Mouse (Mus musculus) erythroid progenitor cell, adult 5-6 weeks (primary cell): ENCODE data around the gene Zranb1. TPM values are rescaled to one million over a fixed set of nuclear protein-coding genes. Genes with fewer than 3 reads are reported as not detected.

ENCODE experiments used
- ATAC-seq: replicated peaks from 2 replicates; pipeline ENCODE4 v1.8.0; 2016; ENCODE audit warnings: moderate number of reproducible peaks, mild to moderate bottlenecking, moderate TSS enrichment, inconsistent platforms; ENCODE audit not compliant: poor library complexity, low FRiP score, severe bottlenecking
- total RNA-seq, 2 experiments: library from RNA; stranded (forward) in 1 of 2; stranded (reverse) in 1 of 2; fragments of 150-400 nt in 1 of 2; fragments of 186-747, 209-891 nt in 1 of 2; gene quantifications; 2 replicates each; pipeline versions ENCODE4 v1.2.3 to v1.2.4; 2015 to 2017; ENCODE audit warnings: low replicate concordance in 2 of 2

The Zranb1 gene
- total RNA-seq, 2 experiments from 2014 or later, result 30.6 to 62.5 TPM

- ATAC-seq, result no peak
Measured at GRCm38 (mm10) chr7:132994628-132995191, 63.8 kb downstream of the Zranb1 start.

DNA sequence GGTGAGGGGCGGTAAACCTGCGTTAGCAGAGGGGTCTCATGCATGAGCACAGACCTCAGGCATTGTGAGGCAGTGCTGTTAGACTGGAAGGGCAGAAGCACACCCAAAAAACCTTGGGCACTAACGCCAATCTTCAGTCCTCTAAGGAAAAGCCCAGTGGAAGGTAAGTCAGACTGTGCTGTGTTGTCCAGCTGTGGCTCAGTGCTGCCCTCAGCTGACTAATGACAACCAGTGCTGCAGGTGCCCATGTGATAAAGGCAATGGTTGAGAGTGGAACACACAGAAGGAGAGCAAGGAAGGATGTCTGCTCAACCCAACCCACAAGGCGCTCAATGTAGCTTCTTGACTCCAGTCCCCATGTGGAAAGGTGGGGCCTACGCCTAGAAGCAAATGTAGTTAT, 65.4 kb downstream of the Zranb1 start:
- no peak for ATAC-seq

- no peak for ATAC-seq
Measured at GRCm38 (mm10) chr7:132998639-132999038, 67.7 kb downstream of the Zranb1 start.

DNA sequence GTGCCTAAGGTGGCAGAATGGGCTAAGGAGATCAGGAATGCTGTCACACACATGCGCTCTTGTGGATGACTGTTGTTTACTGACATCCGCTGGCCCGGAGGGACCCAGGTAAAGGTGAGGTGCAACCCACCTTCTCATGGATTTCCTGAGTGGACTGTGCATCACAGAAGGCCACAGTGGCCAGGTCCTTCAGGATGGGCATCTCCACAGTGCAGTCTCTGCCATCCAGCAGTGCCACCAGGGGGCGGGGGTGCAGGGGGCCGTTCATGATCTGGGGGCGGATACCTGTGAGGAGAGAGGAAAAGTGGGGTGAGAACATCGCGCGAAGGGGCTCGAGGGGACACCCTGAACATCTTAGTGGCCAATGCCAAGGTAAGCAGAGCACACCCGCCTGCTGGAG, 68.1 kb downstream of the Zranb1 start:
- no peak for ATAC-seq

GRCm38 (mm10) chr7:133001388-133001787, 70.4 kb downstream of the Zranb1 start:
- ATAC-seq, result no peak

GRCm38 (mm10) chr7:133002271-133002670, 71.3 kb downstream of the Zranb1 start:
- no peak for ATAC-seq

- no peak for ATAC-seq
Measured at GRCm38 (mm10) chr7:133003421-133003820, 72.5 kb downstream of the Zranb1 start.

DNA sequence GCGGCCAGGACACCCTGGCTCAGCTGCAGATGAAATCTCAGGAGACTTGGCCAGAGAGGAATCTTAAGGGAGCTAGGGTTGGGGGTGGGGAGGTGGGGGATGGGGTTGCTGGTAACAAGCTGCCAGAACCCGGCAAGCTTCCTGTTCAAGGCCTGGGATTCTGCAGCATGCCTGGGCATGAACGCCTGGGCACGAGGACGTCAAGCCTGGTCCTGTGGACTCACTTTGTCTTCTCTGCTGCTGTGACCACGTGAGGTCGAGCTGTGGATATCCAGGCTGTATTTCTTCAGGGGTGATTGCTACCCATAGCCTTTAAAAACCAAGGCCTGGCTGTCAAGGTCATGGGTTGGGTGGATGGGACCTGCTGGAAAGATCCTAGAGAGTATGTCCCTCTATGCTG, 74.8 kb downstream of the Zranb1 start:
- no peak for ATAC-seq

GRCm38 (mm10) chr7:133007343-133007742, 76.4 kb downstream of the Zranb1 start:
- ATAC-seq, result no peak

DNA sequence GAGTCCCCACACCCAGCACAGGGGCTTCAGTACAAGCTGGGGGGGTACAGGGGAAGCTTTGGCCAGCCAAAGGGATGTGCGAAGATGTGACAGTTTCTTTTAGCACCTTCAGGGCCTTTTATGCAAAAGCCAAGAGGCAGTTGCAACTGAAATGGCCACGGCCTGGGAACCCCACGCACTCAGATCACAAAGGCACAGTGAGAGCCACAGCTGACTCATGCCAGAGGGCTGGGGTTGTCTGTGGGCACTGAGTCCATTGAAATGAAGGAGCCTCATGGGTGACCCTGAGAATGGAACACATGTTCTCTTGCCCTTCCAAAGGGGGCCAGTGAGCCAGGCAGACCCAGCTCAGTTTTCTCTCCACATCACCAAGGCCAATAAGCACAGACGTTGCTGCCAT, 77.7 kb downstream of the Zranb1 start:
- ATAC-seq, result no peak

DNA sequence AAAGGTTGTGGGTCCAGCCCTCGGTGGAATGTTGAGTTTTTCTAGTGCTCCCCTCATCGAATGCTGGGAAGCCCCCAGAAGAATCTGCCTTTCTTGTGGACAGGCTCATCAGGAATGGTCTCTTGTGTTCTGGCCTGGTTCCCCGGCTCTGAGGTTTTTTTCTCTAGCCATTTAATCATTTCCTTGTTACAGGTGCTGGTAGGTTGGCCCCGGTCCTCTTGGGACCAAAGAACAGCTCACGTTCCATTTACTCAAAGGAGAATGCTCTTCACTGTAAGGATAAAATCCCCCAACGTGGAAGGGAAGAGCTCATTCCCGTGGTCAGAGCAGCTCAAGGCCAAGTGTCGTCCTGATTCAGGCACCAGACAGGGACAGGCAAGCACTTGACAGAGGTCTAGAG, 78.7 kb downstream of the Zranb1 start:
- no peak for ATAC-seq

- no peak for ATAC-seq
Measured at GRCm38 (mm10) chr7:133010477-133010876, 79.5 kb downstream of the Zranb1 start.

DNA sequence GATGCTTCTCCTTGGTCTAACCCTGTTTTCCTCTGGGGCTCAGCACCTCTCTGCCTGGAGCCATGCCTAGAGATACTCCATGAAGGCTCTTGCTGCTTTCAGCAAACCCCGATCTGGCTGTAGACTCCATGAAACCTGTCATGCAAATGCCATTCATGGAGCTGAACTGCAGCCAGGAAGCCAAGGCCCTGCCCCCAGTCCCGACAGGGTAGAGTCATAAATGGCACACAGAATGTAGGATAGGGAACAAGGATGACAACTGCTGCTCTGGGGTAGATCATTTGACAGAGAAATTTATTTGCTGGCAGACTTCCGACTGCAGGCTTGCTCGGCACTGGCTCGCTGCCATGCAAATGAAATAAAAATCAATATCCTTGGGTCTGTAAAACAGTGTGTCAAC, 80.2 kb downstream of the Zranb1 start:
- ATAC-seq, result no peak

DNA sequence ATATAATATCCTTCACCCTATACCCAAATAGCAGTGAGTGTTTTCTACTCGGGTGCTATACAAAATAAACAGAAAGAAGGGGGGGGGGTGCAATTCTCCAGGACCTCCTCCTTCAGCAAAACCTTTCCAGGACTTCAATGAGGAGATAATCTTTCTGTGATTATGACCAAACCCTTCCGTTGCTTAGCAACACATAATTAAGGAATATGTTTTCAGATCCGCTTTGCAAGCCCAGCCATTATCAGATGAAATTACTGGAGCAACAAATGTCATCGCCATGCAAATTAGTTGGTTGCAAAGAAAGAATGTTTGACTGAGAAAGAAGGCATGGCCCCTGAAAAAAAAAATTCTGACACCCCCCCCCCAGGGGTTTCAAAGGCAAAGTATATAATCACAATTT, 80.7 kb downstream of the Zranb1 start:
- ATAC-seq, result no peak

GRCm38 (mm10) chr7:133012637-133013366, 81.9 kb downstream of the Zranb1 start:
- ATAC-seq, result no peak

DNA sequence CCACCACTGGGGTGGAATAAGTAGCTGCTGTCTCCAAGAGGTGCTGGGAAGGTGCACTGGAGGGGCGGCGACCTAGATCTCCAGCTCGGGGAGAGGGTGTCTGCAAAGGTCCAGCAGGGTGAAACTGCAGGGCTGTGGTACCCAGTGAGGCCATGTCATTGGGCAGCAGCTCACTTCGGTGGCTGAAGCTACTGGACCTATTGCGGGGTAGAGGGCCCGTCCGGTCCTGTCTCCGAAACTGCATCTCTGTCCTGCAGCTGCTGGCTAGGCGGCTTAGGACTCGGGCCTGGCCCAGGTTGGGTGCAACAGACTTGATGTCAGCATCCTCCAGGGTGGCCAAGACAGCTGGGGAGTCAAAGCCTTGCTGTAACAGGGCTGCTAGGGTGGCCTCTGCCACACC, 83.0 kb downstream of the Zranb1 start:
- ATAC-seq, result no peak

DNA sequence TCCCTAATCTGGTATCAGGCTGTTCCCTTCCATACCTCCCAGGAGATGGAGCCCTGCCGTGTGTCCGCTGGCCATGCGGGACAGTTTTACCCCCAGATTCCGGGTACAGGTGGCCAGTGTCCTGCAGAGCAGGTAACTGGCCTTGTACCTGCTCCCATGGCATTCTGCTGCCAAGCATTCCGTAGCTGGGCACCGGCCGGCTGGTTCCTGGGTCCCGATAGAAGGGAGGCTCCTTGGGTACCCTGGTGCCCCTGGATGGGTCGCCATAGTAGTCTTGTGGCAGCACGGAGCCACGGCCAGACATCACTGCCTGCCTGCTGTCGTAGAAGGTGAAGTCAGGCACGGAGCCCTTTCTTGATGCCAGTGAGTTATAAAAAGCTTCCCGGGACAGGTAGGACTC, 83.7 kb downstream of the Zranb1 start:
- ATAC-seq, result no peak

DNA sequence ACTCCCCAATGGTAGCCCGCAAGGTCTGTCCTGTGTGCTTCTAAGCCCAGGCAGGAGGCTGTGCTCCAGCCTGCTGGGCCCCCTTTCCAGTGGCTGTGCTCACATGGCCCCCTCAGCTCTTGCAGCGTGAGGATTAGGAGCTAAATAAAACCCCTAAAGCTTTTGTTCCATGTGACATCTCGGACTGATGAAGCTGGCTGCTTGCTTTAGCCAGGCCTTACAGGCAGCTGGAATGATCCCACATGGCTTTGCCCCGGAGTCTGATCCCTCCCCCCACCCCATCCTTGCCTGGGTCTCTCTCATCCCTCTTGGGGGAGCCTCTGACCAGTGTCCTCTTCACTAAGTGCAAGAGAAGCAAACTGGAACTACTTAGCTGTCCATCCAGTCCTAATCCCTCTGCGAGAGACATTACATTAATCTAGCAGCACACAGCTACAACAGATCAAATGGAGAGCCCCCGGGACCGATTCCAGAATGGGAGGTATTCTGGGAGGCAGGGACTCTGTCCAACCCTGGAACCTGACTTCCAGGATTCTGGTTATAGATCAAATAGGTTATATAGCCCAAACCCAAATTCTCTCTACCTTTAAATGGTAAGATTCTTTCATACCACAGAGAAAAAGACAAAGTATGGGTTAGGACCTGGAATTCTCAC, 84.6 kb downstream of the Zranb1 start:
- ATAC-seq, result no peak

DNA sequence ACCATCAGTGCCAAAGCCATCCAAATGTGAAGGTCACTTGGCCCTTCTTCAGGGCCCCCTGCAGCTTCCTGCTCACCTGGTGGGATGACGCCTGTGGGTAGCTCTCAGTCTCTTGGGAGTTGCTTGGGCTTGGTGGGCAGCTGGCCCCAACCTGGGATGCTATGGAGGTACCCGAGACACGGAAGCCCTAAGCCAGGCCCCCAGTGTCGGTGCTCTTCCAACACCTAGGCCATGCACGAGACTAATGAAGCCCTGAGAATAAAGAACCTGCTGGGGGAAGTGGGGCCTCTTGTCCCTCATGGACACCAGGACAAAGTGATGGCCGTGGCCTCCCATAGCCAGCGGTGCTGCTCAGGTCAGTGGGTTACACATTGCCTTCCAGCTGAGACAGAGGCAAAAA, 88.0 kb downstream of the Zranb1 start:
- ATAC-seq, result no peak

DNA sequence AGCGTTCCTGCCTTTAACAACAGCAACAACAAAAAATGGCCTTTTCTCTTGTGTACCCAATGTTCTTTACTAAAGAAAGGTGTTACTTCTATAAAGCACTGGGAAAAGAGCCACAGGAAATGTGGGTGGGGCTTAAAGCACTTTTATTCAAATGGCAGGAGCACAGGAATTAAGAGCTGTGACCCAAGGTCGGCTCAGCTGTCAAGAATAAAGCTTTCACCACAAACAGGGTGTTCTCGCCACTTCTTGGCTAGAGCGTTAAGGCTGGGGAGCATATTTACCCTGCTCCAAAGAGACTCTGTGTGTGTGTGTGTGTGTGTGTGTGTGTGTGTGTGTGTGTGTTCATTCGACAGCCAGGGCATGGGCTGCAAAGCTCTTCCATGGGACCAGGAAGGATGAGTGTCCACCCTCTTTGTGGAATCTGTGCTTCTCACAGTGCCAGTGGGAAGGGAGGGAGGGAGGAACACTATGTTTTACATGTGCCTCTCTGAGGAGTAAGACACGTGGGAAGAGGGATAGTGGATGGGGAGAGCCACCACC, 88.6 kb downstream of the Zranb1 start:
- no peak for ATAC-seq

DNA sequence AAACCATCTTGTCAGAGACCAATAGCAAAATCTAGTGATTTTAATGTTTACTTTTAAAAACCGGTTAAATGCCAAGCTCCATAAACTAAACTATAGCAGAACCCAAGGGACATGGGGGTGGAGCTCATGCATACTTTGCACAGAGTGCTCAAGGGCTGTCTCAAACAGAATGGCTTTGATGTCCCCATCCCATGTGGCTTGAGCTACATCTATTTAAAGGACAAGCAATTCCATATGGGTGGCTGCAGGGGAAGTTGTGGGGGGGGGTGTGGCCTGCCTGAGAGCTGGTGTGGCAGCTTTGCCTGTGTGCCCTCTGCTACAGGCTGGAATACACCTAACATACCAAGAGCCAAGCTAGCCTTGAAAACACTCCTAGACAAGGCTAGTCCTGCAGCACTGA, 93.8 kb downstream of the Zranb1 start:
- ATAC-seq, result no peak
